Mouse (Mus musculus): ENCODE measurements around the gene Rnf180. TPM values are rescaled to one million over a fixed set of nuclear protein-coding genes. Genes with fewer than 3 reads are reported as not detected.

Rnf180 gene
- polyA plus RNA-seq, 1 experiment: 1.1 TPM

- TF ChIP-seq POLR2A (IDR thresholded peaks at IDR 0.05; ENCODE audit: low read depth, low read length) (no peak), CTCF (IDR thresholded peaks at IDR 0.05; ENCODE audit: extremely low read depth, insufficient read depth, insufficient read length, insufficient replicate concordance) (no peak)
- H3K36me3 ChIP-seq (ENCODE audit: control insufficient read depth, insufficient read depth, low read length): no peaks in the 10 kb centered on the region
- no peak overlapping the region for H3K4me3 ChIP-seq (ENCODE audit: extremely low read depth, insufficient read depth, insufficient read length)
- no peaks in the 10 kb centered on the region for H3K4me1 ChIP-seq (ENCODE audit: control insufficient read depth, insufficient read depth, insufficient read length)
- H3K27ac ChIP-seq (ENCODE audit: insufficient read depth, low read length): no peak overlapping the region
- no peak for DNase-seq (ENCODE audit: low read depth in 1 of 2, low spot score in 2 of 2)
- WGBS: 88% methylated on average over 4 of the region's 4 CpGs
- no peaks in the 10 kb centered on the region for H3K27me3 ChIP-seq (ENCODE audit: control insufficient read depth, insufficient read depth, low read length)
Observed at GRCm38 (mm10) chr13:105256757-105257433, 37.7 kb downstream of the Rnf180 start.

DNA sequence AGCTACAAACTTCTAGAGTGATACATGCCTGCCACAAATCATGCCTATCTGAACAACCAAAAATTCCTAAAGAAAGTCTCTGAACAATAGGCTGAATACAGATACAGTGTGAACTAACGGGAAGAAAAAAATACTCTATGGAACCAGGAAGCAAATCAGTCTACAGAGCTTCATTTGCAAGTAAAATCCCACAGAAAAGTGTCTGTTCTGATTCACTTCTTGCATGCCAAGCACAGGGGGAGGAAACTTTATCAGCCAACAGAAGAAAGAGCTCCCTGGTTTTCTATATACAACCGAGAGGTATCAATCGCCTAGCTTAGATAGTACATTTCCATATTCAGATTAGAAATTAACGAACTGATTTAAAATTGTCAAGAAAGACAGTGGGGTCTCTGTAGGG is 43.8 kb downstream of the Rnf180 start:
- Histone ChIP-seq H3K4me1 (ENCODE audit: control insufficient read depth, insufficient read depth, insufficient read length) (no peaks in the 10 kb centered on the region), H3K27ac (ENCODE audit: insufficient read depth, low read length) (no peak overlapping the region), H3K36me3 (ENCODE audit: control insufficient read depth, insufficient read depth, low read length) (no peaks in the 10 kb centered on the region), H3K4me3 (ENCODE audit: extremely low read depth, insufficient read depth, insufficient read length) (no peak overlapping the region), H3K27me3 (ENCODE audit: control insufficient read depth, insufficient read depth, low read length) (no peaks in the 10 kb centered on the region)
- TF ChIP-seq CTCF (IDR thresholded peaks at IDR 0.05; ENCODE audit: extremely low read depth, insufficient read depth, insufficient read length, insufficient replicate concordance): no peak
- TF ChIP-seq POLR2A (IDR thresholded peaks at IDR 0.05; ENCODE audit: low read depth, low read length): no peak
- 87% methylated on average over 4 of the region's 4 CpGs for WGBS
- DNase-seq (ENCODE audit: low read depth in 1 of 2, low spot score in 2 of 2): no peak

DNA sequence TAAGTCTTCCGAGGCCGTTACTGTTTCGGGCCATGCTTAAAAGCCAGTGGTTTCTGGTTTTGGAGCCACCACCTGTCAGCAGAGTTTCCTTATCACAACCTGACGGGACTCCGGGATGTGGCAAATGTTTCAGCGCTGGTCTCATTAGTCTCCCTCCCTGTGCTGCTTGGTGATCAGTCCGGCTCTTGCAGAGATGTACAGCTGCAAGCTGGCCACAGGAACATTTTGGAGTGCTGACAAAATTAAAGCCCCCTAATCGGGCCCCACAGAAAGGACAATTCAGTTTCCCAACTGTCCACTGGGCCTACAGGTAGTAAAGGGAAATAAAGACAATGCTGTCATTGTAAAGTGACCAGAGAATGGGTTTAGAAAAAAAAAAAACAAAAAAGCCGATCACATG is 44.4 kb downstream of the Rnf180 start:
- TF ChIP-seq CTCF (IDR thresholded peaks at IDR 0.05; ENCODE audit: extremely low read depth, insufficient read depth, insufficient read length, insufficient replicate concordance): no peak
- TF ChIP-seq POLR2A (IDR thresholded peaks at IDR 0.05; ENCODE audit: low read depth, low read length): no peak
- no peak for DNase-seq (ENCODE audit: low read depth in 1 of 2, low spot score in 2 of 2)
- WGBS: 85% methylated on average over 9 of the region's 9 CpGs

DNA sequence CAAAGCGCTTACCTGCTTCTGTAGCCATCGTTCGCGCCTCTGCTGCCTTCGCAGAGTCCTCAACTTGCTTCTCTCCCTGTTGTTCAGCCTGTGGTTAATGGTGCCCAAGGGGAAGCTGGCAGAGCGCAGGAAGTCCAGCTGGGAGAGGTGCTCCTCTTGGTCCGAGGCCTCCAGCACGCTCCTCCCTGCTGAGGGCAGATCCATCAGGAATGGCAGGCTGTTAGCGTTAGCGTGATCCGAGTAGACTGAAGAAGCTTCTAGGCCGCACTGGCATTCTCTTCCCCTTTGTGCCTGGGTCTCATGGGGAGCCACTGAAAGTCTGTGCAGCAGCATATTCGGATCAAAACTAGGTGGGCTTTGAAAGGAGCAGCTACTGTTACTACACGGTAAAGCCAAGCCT is 45.0 kb downstream of the Rnf180 start:
- Histone ChIP-seq H3K27me3 (ENCODE audit: control insufficient read depth, insufficient read depth, low read length) (no peaks in the 10 kb centered on the region), H3K4me3 (ENCODE audit: extremely low read depth, insufficient read depth, insufficient read length) (no peak overlapping the region), H3K36me3 (ENCODE audit: control insufficient read depth, insufficient read depth, low read length) (no peaks in the 10 kb centered on the region), H3K27ac (ENCODE audit: insufficient read depth, low read length) (no peak overlapping the region), H3K4me1 (ENCODE audit: control insufficient read depth, insufficient read depth, insufficient read length) (no peaks in the 10 kb centered on the region)
- no peak for DNase-seq (ENCODE audit: low read depth in 1 of 2, low spot score in 2 of 2)
- no peak for TF ChIP-seq POLR2A (IDR thresholded peaks at IDR 0.05; ENCODE audit: low read depth, low read length)
- no peak for TF ChIP-seq CTCF (IDR thresholded peaks at IDR 0.05; ENCODE audit: extremely low read depth, insufficient read depth, insufficient read length, insufficient replicate concordance)
- WGBS: 91% methylated on average over 14 of the region's 14 CpGs

More for the DNA sequence above, 44.4 kb downstream of the Rnf180 start:
- Histone ChIP-seq H3K27me3 (ENCODE audit: control insufficient read depth, insufficient read depth, low read length) (no peaks in the 10 kb centered on the region), H3K36me3 (ENCODE audit: control insufficient read depth, insufficient read depth, low read length) (no peaks in the 10 kb centered on the region), H3K4me3 (ENCODE audit: extremely low read depth, insufficient read depth, insufficient read length) (no peak overlapping the region), H3K4me1 (ENCODE audit: control insufficient read depth, insufficient read depth, insufficient read length) (no peaks in the 10 kb centered on the region), H3K27ac (ENCODE audit: insufficient read depth, low read length) (no peak overlapping the region)

- no peak for DNase-seq (ENCODE audit: low read depth in 1 of 2, low spot score in 2 of 2)
- WGBS: 93% methylated on average over 6 of the region's 6 CpGs
- H3K4me3 ChIP-seq (ENCODE audit: extremely low read depth, insufficient read depth, insufficient read length): no peak overlapping the region
- H3K27ac ChIP-seq (ENCODE audit: insufficient read depth, low read length): no peak overlapping the region
- H3K4me1 ChIP-seq (ENCODE audit: control insufficient read depth, insufficient read depth, insufficient read length): no peaks in the 10 kb centered on the region
- H3K27me3 ChIP-seq (ENCODE audit: control insufficient read depth, insufficient read depth, low read length): no peaks in the 10 kb centered on the region
- H3K36me3 ChIP-seq (ENCODE audit: control insufficient read depth, insufficient read depth, low read length): no peaks in the 10 kb centered on the region
- no peak for TF ChIP-seq POLR2A (IDR thresholded peaks at IDR 0.05; ENCODE audit: low read depth, low read length)
Observed at GRCm38 (mm10) chr13:105247691-105248090, 46.9 kb downstream of the Rnf180 start.

GRCm38 (mm10) chr13:105240810-105241209 is 53.8 kb downstream of the Rnf180 start:
- no peaks in the 10 kb centered on the region for H3K4me1 ChIP-seq (ENCODE audit: control insufficient read depth, insufficient read depth, insufficient read length)
- 78% methylated on average over 2 of the region's 2 CpGs for WGBS
- no peaks in the 10 kb centered on the region for H3K27me3 ChIP-seq (ENCODE audit: control insufficient read depth, insufficient read depth, low read length)
- H3K27ac ChIP-seq (ENCODE audit: insufficient read depth, low read length): no peak overlapping the region
- TF ChIP-seq CTCF (IDR thresholded peaks at IDR 0.05; ENCODE audit: extremely low read depth, insufficient read depth, insufficient read length, insufficient replicate concordance) (no peak), POLR2A (IDR thresholded peaks at IDR 0.05; ENCODE audit: low read depth, low read length) (no peak)
- H3K36me3 ChIP-seq (ENCODE audit: control insufficient read depth, insufficient read depth, low read length): no peaks in the 10 kb centered on the region
- DNase-seq (ENCODE audit: low read depth in 1 of 2, low spot score in 2 of 2): no peak
- no peak overlapping the region for H3K4me3 ChIP-seq (ENCODE audit: extremely low read depth, insufficient read depth, insufficient read length)

DNA sequence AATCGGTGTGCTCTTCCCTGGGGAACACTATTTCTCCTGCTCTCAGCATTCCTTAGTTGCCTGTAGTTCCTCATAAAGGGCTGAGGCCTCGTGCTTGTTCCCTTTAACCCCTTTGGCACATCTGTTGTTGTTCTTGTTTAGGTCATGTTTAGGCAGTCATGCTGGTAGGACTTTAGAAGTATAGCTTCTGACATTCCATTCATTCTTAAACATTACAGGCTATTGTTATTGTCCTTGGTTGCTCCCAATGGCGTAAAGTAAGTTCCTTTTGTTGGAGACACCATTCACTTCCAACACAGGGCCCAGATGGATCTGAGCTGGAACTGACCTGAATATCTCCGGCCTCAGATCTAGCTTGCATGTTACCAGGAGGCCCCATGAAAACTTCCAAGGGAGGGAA is 67.5 kb downstream of the Rnf180 start:
- DNase-seq (ENCODE audit: low read depth in 1 of 2, low spot score in 2 of 2): no peak
- WGBS: 77% methylated on average over 4 of the region's 4 CpGs
- Histone ChIP-seq H3K4me3 (ENCODE audit: extremely low read depth, insufficient read depth, insufficient read length) (no peak overlapping the region), H3K27ac (ENCODE audit: insufficient read depth, low read length) (no peak overlapping the region), H3K27me3 (ENCODE audit: control insufficient read depth, insufficient read depth, low read length) (no peaks in the 10 kb centered on the region), H3K4me1 (ENCODE audit: control insufficient read depth, insufficient read depth, insufficient read length) (no peaks in the 10 kb centered on the region), H3K36me3 (ENCODE audit: control insufficient read depth, insufficient read depth, low read length) (no peaks in the 10 kb centered on the region)
- TF ChIP-seq POLR2A (IDR thresholded peaks at IDR 0.05; ENCODE audit: low read depth, low read length) (no peak), CTCF (IDR thresholded peaks at IDR 0.05; ENCODE audit: extremely low read depth, insufficient read depth, insufficient read length, insufficient replicate concordance) (no peak)

All from spleen, adult 2 months (tissue).